Mouse (Mus musculus): Measurements from ENCODE around the gene 4933424G06Rik. TPM values are rescaled to one million over a fixed set of nuclear protein-coding genes. Genes with fewer than 3 reads are reported as not detected.
A peak's percentile ranks its signal among the peaks of the same experiment; 100 is the strongest.

4933424G06Rik gene
- polyA plus RNA-seq, 1 experiment from 2014 or later: not detected

GRCm38 (mm10) chr1:36724057-36724431 lies 14.1 kb downstream of the 4933424G06Rik start:
- no peaks in the 10 kb centered on the region for H3K27me3 ChIP-seq (replicated peaks; ENCODE audit: control insufficient read depth, insufficient read depth, low read length)
- WGBS: 77% methylated on average over 4 of the region's 4 CpGs
- H3K36me3 ChIP-seq (ENCODE audit: control insufficient read depth, insufficient read depth, low read length): no peaks in the 10 kb centered on the region
- no peaks in the 10 kb centered on the region for H3K9me3 ChIP-seq (ENCODE audit: control insufficient read depth, low read length)
- no peaks in the 10 kb centered on the region for H3K4me1 ChIP-seq (replicated peaks; ENCODE audit: control insufficient read depth, insufficient read depth, low read length)
- no peak overlapping the region for H3K4me3 ChIP-seq (ENCODE audit: low read depth, low read length)
- ATAC-seq (replicated peaks; ENCODE audit: low FRiP score) (no peak), DNase-seq (ENCODE audit: low spot score) (no peak)
- H3K4me2 ChIP-seq: no peak overlapping the region
- no peak overlapping the region for H3K27ac ChIP-seq (ENCODE audit: low read depth, low read length)
- no peak overlapping the region for H3K9ac ChIP-seq (ENCODE audit: low read depth, low read length)

GRCm38 (mm10) chr1:36737300-36737699 lies 27.4 kb downstream of the 4933424G06Rik start:
- peak; percentile 63 for DNase-seq (ENCODE audit: low spot score)
- Histone ChIP-seq H3K27ac (ENCODE audit: low read depth, low read length) (no peak overlapping the region), H3K4me3 (ENCODE audit: low read depth, low read length) (no peak overlapping the region), H3K27me3 (replicated peaks; ENCODE audit: control insufficient read depth, insufficient read depth, low read length) (peaks cover 5% of the 10 kb centered on the region), H3K4me1 (replicated peaks; ENCODE audit: control insufficient read depth, insufficient read depth, low read length) (no peaks in the 10 kb centered on the region), H3K9me3 (ENCODE audit: control insufficient read depth, low read length) (no peaks in the 10 kb centered on the region), H3K36me3 (ENCODE audit: control insufficient read depth, insufficient read depth, low read length) (no peaks in the 10 kb centered on the region), H3K4me2 (no peak overlapping the region), H3K9ac (ENCODE audit: low read depth, low read length) (no peak overlapping the region)
- WGBS: 14% methylated on average over 4 of the region's 4 CpGs
- ATAC-seq (replicated peaks; ENCODE audit: low FRiP score): 0 out of 2 replicates have a peak, but pooled peaks have one; percentile 31

GRCm38 (mm10) chr1:36739231-36739630 lies 29.3 kb downstream of the 4933424G06Rik start:
- H3K27me3 ChIP-seq (replicated peaks; ENCODE audit: control insufficient read depth, insufficient read depth, low read length): peaks cover 13% of the 10 kb centered on the region
- no peaks in the 10 kb centered on the region for H3K4me1 ChIP-seq (replicated peaks; ENCODE audit: control insufficient read depth, insufficient read depth, low read length)
- H3K9ac ChIP-seq (ENCODE audit: low read depth, low read length): no peak overlapping the region
- H3K36me3 ChIP-seq (ENCODE audit: control insufficient read depth, insufficient read depth, low read length): no peaks in the 10 kb centered on the region
- WGBS: 69% methylated on average over 5 of the region's 5 CpGs
- H3K4me3 ChIP-seq (ENCODE audit: low read depth, low read length): no peak overlapping the region
- DNase-seq (ENCODE audit: low spot score): no peak
- H3K9me3 ChIP-seq (ENCODE audit: control insufficient read depth, low read length): no peaks in the 10 kb centered on the region
- no peak for ATAC-seq (replicated peaks; ENCODE audit: low FRiP score)
- H3K27ac ChIP-seq (ENCODE audit: low read depth, low read length): no peak overlapping the region
- H3K4me2 ChIP-seq: no peak overlapping the region

GRCm38 (mm10) chr1:36743046-36743445 lies 33.1 kb downstream of the 4933424G06Rik start:
- Histone ChIP-seq H3K27ac (ENCODE audit: low read depth, low read length) (no peak overlapping the region), H3K36me3 (ENCODE audit: control insufficient read depth, insufficient read depth, low read length) (no peaks in the 10 kb centered on the region), H3K4me3 (ENCODE audit: low read depth, low read length) (no peak overlapping the region), H3K9ac (ENCODE audit: low read depth, low read length) (no peak overlapping the region), H3K4me1 (replicated peaks; ENCODE audit: control insufficient read depth, insufficient read depth, low read length) (no peaks in the 10 kb centered on the region), H3K27me3 (replicated peaks; ENCODE audit: control insufficient read depth, insufficient read depth, low read length) (peaks cover 15% of the 10 kb centered on the region), H3K9me3 (ENCODE audit: control insufficient read depth, low read length) (no peaks in the 10 kb centered on the region), H3K4me2 (no peak overlapping the region)
- 63% methylated on average over 9 of the region's 9 CpGs for WGBS
- ATAC-seq (replicated peaks; ENCODE audit: low FRiP score) (no peak), DNase-seq (ENCODE audit: low spot score) (no peak)

- Histone ChIP-seq H3K4me3 (ENCODE audit: low read depth, low read length) (no peak overlapping the region), H3K4me1 (replicated peaks; ENCODE audit: control insufficient read depth, insufficient read depth, low read length) (no peaks in the 10 kb centered on the region), H3K36me3 (ENCODE audit: control insufficient read depth, insufficient read depth, low read length) (no peaks in the 10 kb centered on the region), H3K27ac (ENCODE audit: low read depth, low read length) (no peak overlapping the region), H3K27me3 (replicated peaks; ENCODE audit: control insufficient read depth, insufficient read depth, low read length) (peaks cover 15% of the 10 kb centered on the region), H3K4me2 (peak overlapping the region; percentile 40), H3K9ac (ENCODE audit: low read depth, low read length) (no peak overlapping the region), H3K9me3 (ENCODE audit: control insufficient read depth, low read length) (no peaks in the 10 kb centered on the region)
- ATAC-seq (replicated peaks; ENCODE audit: low FRiP score) (peak; percentile 29; the same call in 1 of the 2 replicates), DNase-seq (ENCODE audit: low spot score) (peak; percentile 66)
- WGBS: 26% methylated on average over 17 of the region's 17 CpGs
Measured at GRCm38 (mm10) chr1:36744268-36744944, 34.5 kb downstream of the 4933424G06Rik start.

GRCm38 (mm10) chr1:36745661-36746060 lies 35.7 kb downstream of the 4933424G06Rik start:
- no peak overlapping the region for H3K4me2 ChIP-seq
- no peaks in the 10 kb centered on the region for H3K36me3 ChIP-seq (ENCODE audit: control insufficient read depth, insufficient read depth, low read length)
- ATAC-seq (replicated peaks; ENCODE audit: low FRiP score) (no peak), DNase-seq (ENCODE audit: low spot score) (no peak)
- no peak overlapping the region for H3K9ac ChIP-seq (ENCODE audit: low read depth, low read length)
- H3K4me1 ChIP-seq (replicated peaks; ENCODE audit: control insufficient read depth, insufficient read depth, low read length): no peaks in the 10 kb centered on the region
- H3K9me3 ChIP-seq (ENCODE audit: control insufficient read depth, low read length): no peaks in the 10 kb centered on the region
- 53% methylated on average over 4 of the region's 4 CpGs for WGBS
- H3K27me3 ChIP-seq (replicated peaks; ENCODE audit: control insufficient read depth, insufficient read depth, low read length): peaks cover 14% of the 10 kb centered on the region
- no peak overlapping the region for H3K4me3 ChIP-seq (ENCODE audit: low read depth, low read length)
- H3K27ac ChIP-seq (ENCODE audit: low read depth, low read length): no peak overlapping the region

GRCm38 (mm10) chr1:36746452-36746851 lies 36.5 kb downstream of the 4933424G06Rik start:
- WGBS: 38% methylated on average over 15 of the region's 15 CpGs
- DNase-seq (ENCODE audit: low spot score) (no peak), ATAC-seq (replicated peaks; ENCODE audit: low FRiP score) (no peak)
- no peaks in the 10 kb centered on the region for H3K36me3 ChIP-seq (ENCODE audit: control insufficient read depth, insufficient read depth, low read length)
- H3K4me2 ChIP-seq: no peak overlapping the region
- no peak overlapping the region for H3K4me3 ChIP-seq (ENCODE audit: low read depth, low read length)
- H3K9me3 ChIP-seq (ENCODE audit: control insufficient read depth, low read length): no peaks in the 10 kb centered on the region
- peaks cover 10% of the 10 kb centered on the region for H3K27me3 ChIP-seq (replicated peaks; ENCODE audit: control insufficient read depth, insufficient read depth, low read length)
- H3K4me1 ChIP-seq (replicated peaks; ENCODE audit: control insufficient read depth, insufficient read depth, low read length): no peaks in the 10 kb centered on the region
- no peak overlapping the region for H3K27ac ChIP-seq (ENCODE audit: low read depth, low read length)
- H3K9ac ChIP-seq (ENCODE audit: low read depth, low read length): no peak overlapping the region

- WGBS: 67% methylated on average over 6 of the region's 6 CpGs
- Histone ChIP-seq H3K4me2 (no peak overlapping the region), H3K27me3 (replicated peaks; ENCODE audit: control insufficient read depth, insufficient read depth, low read length) (no peaks in the 10 kb centered on the region), H3K9ac (ENCODE audit: low read depth, low read length) (no peak overlapping the region), H3K4me3 (ENCODE audit: low read depth, low read length) (no peak overlapping the region), H3K9me3 (ENCODE audit: control insufficient read depth, low read length) (no peaks in the 10 kb centered on the region), H3K27ac (ENCODE audit: low read depth, low read length) (no peak overlapping the region), H3K36me3 (ENCODE audit: control insufficient read depth, insufficient read depth, low read length) (no peaks in the 10 kb centered on the region), H3K4me1 (replicated peaks; ENCODE audit: control insufficient read depth, insufficient read depth, low read length) (no peaks in the 10 kb centered on the region)
- DNase-seq (ENCODE audit: low spot score) (no peak), ATAC-seq (replicated peaks; ENCODE audit: low FRiP score) (no peak)
Measured at GRCm38 (mm10) chr1:36753932-36754675, 44.2 kb downstream of the 4933424G06Rik start.

- ATAC-seq (replicated peaks; ENCODE audit: low FRiP score): no peak
- 80% methylated on average over 9 of the region's 9 CpGs for WGBS
Measured at GRCm38 (mm10) chr1:36758553-36758952, 48.6 kb downstream of the 4933424G06Rik start.

More at GRCm38 (mm10) chr1:36758553-36758952, 48.6 kb downstream of the 4933424G06Rik start:
- H3K27me3 ChIP-seq (replicated peaks; ENCODE audit: control insufficient read depth, insufficient read depth, low read length): no peaks in the 10 kb centered on the region
- no peak overlapping the region for H3K4me3 ChIP-seq (ENCODE audit: low read depth, low read length)
- H3K36me3 ChIP-seq (ENCODE audit: control insufficient read depth, insufficient read depth, low read length): no peaks in the 10 kb centered on the region
- H3K27ac ChIP-seq (ENCODE audit: low read depth, low read length): no peak overlapping the region
- no peaks in the 10 kb centered on the region for H3K4me1 ChIP-seq (replicated peaks; ENCODE audit: control insufficient read depth, insufficient read depth, low read length)
- H3K9me3 ChIP-seq (ENCODE audit: control insufficient read depth, low read length): no peaks in the 10 kb centered on the region
- DNase-seq (ENCODE audit: low spot score): no peak
- no peak overlapping the region for H3K4me2 ChIP-seq
- H3K9ac ChIP-seq (ENCODE audit: low read depth, low read length): no peak overlapping the region
